Mouse (Mus musculus) lung, postnatal 25 days (tissue): ENCODE results near the gene Slc4a8.
A peak's percentile ranks its signal among the peaks of the same experiment; 100 is the strongest.

ENCODE experiments used
- DNase-seq: peaks from one replicate; pipeline ENCODE4 v3.0.0; 2022; ENCODE audit warnings: low spot score

Slc4a8 gene

DNA sequence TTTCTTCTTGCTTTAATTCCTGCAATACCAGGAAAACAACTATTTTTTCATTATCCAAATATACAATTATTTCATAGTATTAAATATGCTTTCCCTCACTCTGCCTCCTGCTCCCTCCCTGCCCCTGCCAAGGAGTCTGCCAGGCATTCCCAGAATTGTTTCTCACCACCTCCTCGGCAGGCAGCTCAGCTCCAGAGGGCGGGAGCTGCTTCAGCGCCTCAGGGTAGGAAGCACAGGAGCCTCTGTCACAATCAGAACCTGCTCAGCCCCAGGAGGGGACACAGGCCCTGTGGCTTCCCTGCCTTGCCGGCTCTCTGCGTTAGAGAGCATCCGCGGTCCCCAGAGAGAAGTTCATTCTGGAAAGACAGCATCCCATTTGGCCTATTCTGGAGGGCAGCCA, 71.2 kb downstream of the Slc4a8 start:
- no peak for DNase-seq

DNA sequence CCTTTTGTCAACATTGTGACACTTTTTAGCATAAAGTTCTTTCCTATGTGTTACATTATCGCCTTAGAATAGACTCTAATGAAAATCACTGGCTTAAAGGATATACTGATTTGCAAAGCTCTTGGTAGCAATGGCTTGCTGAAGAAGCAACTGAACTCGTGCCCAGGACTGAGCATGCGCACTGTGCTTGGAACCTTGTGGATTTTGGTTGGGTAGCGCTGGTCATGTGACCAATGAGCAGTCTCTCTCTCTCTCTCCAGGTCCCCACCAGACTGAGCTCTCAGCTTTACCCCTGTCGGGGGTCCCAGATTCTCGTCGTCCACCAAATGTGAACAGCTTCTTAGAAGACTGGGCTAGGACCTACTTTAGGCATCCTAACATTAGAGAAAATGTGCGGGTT, 75.2 kb downstream of the Slc4a8 start:
- no peak for DNase-seq

DNA sequence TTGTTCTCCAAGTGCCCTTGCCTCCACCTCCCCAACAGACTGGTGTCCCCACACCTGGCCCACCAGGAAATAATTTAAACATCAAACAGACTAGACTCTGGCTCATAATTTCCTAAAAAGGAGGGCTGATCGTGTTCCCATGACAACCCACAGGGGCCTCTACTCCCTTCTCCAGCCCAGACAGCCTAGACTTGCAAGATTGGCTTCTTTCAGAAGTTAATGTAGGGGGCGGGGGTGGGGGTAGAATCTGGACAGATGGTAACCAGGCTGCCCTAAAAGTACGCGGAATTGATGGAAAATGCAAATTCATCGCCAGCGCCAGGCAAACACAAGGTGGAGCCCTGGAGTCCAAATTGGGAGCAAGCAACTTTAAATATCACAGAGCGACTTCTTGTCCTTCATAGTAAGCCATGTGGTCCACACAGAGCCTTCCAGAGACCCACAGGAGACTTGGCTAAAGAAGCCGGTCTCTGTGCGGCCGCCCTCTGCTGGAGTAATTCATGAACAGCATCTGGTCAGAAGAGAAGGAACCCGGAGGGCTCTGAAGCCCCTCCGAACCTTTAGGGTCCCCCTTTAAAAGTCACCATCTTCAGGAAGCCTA, 77.2 kb downstream of the Slc4a8 start:
- DNase-seq = peak; percentile 29

DNA sequence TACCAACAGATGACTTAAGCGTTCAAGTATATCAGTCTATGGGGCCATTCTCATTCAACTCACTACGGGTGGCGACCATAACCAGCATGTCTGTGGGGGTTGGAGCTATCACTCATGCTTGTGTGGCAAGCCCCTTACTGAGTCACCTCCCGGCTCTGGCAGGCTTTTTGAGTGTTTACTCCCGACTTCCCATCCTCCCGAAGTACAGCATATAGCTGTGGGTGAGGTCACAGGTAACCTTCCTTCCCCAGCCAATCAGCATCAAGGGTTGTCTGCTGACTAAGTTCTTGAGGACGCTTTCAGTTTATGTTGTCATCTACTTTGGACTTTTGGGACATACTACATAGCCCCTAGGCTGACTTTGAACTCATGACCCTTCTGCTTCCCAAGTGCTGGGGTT, 82.8 kb downstream of the Slc4a8 start:
- DNase-seq = no peak

DNA sequence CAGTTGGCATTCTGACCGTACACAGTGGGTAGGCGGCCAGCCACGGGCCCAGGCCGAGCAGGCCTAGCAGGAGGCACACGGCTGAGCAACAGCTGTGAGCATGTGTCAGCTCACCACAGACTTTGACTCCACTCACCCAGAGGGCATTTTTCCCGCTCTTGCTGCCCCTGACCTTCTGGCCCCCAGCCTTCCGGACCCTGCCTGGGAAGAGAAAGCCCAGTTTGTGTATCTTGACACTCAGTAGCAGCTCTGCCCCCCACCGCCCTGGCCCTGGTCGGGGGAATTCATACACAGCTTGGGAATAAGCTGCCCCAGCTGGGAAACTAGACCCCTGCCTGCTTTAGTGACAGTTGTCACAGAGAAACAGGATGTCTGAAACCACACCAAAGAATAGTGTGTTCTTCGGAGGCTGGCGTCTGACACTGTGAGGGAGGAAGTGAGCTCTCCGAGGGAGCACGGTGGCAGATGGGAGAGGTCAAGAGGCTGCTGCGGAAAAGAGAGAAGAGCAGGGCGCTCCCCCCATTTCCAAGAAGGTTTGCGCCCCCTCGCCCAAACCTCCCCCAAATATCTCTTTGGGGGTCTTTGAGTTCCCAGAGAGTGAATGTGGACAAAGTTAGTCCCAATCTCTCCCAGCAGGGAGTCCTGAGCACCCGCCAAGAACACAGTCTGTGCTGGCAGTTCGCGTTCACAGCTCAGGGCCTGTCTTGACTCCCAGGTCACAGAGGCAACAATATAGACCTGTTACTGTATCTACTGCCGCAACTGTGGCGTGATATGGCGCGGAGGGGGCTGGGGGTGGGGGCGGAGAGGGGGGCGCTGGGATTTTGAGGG, 83.7 kb downstream of the Slc4a8 start:
- peak; percentile 52 for DNase-seq

DNA sequence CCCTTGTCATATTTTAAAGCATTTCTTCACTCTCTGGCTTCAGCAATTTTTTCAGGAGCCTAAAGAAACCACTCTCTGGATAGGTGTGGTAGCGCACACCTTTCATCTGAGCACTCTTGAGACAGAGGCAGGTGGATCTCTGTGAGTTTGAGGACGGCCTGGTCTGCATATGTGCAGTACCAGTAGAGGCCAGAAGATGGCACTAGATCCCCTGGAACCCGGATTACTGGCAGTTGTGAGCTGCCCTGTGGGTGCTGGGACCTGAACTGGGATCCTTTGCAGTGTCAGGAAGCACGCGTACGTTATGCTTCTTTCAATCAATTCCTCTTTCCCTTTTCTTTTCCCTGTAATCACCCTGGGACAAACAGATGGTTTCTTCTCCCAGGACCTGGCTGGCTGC, 85.6 kb downstream of the Slc4a8 start:
- no peak for DNase-seq

DNA sequence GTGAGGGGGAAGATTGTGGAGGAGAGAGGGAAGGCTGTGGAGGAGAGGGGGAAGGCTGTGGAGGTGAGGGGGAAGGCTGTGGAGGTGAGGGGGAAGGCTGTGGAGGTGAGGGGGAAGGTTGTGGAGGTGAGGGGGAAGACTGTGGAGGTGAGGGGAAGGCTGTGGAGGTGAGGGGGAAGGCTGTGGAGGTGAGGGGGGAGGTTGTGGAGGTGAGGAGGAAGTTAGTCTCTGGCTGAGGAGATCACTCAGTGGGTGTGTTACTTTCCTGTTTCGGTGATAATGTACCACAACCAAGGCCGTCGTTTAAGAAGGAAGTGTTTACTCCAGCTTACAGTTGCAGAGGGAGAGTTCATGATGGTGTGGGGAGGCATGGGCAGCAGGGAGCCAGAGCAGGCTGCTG, 96.0 kb downstream of the Slc4a8 start:
- DNase-seq = no peak

DNA sequence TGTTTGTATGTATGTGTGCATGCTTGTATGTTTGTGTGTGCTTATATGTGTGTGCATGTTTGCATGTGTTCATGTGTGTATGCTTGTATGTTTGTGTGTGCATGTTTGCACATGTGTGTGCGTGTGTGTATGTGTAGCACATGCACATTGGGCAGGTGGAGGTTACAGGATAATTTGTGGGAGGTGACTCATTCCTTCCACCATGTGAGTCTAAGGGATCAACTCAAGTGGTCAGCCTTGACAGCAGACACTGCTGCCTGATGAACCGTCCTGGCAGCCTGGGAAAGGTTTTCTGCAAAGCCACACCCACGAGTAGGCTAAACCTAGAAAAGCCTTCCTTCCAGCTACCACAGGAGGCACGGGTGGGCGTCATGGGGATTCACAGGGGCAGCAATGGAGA, 99.3 kb downstream of the Slc4a8 start:
- DNase-seq = no peak

DNA sequence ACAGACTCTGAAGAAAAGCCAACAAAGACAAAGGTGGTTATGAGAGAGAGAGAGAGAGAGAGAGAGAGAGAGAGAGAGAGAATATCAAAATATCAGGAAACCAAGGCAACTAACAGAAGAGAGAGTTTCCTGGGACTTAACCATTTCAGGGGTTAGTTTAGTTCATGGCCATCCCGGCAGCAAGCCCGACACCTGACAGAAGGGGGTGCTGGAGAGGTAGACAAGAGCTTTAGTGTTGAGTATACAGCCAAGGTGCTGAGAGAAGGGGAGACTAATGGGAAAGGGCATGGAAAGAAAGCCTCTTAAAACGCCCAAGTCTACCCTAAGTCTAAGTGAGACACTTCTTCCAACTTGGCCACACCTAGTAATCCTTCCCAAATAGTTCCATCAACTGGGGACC, 104.0 kb downstream of the Slc4a8 start:
- DNase-seq = no peak

DNA sequence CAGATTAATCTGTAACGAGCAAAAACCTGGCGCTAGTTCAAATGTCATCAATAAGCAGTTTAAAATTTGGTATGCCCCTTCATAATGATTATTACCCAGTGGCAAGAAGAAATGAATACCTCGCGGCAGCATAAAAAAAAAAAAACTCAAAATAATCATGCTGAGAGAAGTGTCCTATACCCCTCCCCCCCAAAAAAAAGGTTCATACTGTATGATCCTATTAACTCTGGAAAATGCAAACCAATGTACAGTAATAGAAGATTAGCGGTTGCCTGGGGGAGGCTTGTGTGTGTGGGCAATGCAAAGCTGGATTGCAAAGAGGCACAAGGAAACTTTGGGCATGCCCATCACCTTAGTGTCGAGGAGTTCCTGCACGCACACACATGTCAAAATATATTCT, 108.0 kb downstream of the Slc4a8 start, which contains the start of gene Scn8a:
Gene Scn8a (plus strand): TSS at position 301 of the 400 bp plus-strand sequence.
- DNase-seq = no peak

DNA sequence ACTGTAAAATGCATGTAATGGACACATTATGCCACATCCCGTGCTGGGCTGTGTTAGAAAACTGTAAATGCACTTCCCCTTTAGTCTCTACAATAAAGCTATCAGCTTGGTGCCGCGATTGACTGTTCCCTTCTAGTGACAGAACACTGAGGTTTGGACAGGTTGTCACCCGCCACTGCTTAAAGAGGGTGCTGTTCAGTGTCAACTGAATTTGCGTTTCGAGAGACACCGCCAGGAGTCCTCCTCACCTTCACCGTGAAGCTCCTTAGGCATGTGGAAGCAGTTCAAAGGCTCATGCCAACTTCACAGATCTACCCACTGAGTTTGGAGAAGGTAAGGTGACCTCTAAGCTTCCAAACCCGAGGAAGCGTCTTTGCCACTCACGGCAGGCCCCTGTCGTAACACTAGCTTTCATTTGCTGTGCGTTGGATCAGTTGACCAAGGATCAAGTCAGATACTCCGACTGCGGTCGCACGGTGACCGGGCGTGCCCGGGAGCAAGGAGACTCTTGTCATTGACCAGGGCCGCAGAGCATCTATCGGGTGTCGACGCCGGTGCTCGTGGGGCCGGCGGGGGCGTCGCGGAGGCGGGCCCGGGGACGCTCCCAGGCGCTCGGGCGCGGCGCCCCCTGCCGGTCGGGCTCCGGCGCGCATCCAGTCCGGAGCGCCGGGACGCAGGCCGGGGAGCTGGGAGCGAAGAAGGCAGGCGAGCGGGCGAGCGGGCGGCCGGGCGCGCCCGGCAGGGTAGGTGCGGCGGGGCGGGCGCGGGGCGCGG, 108.6 kb downstream of the Slc4a8 start:
- no peak for DNase-seq

DNA sequence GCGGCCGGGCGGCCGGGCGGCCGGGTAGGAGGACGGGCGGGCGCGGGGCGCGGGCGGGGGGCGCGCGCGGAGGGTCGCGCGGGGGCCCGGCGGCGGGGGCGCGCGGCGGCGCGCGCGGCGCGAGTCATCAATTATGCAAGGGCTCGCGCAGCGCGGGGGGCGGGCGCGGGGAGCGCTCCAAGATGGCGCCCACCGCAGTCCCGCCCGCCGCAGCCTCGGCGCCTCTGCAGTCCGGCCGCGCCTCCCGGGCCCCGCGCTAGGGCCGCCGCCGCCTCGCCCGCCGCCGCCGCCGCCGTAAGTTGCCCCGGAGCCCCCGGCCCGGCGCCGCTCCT, 109.2 kb downstream of the Slc4a8 start:
- DNase-seq = no peak

DNA sequence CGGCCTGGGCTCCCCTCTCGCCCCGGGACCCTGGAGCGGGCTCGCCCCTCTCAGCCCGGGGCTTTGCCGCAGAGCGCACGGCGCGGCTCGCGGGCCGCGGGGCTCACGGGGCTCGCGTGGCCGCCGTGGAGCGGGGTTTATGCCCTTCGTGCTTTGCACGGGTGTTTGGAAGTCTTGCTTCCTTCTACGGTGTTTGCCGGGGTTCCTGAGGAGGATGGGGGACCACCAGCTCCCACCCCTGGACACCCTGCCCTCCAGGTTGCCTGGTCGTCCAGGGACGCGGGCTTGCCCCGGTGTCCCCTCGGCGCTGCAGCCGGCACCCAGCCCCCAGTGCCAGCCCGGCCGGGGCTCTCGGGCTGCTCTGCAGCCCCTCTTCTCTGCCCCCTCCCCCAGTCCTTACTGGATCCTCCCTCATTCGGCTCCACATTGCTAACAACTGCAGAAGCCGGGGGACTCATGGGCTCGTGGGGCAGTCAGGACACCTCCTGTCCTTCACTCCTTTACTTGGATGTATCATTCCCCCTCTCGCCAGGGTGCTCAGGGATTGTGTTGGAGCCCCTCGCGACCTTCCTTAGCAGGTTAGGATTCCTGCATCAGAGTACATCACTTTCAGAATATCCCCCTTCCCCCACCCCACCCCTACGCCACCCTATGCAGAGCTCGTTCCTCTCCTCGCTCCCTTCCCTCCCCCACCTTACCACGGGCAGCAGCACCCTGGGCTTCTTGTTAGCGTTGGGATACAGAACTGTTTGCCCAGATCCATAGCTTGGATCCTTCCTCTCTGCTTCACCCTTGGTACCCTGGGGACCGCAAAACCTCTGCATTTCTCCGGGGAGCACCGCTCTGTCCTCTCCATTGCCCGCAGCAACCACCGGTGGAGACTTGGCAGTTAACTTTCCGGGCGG, 109.8 kb downstream of the Slc4a8 start:
- DNase-seq = no peak

DNA sequence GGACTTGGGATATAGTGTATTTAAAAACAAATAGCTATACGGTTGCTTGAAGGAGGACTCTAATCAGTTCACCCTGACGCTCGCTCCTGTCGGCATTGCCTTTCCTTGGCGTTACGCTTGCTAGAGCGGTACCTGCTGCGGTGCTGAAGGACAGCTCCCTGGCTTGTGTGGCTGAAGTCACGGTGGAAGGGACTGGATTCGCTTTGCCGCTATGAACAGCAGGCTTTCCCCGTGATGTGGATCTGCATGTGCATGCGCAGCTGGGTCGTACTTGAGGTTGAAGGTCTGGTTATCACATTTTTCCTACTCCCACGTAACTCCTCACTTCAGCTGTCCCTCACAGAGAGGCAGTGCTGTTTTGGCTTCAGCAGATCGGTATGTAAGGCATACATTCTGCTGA, 111.6 kb downstream of the Slc4a8 start:
- peak; percentile 50 for DNase-seq
